Mouse (Mus musculus): ENCODE measurements at regions not wholly inside any gene's neighbourhood (a gene's known extent, or its start where the extent isn't known, plus 50 kb on each side); places are given as distances from the start of the nearest gene placed in this dataset.
"Not testable (repeated sequence)": the region's sequence is repeated elsewhere in the genome, so short reads cannot be mapped to it uniquely, and the experiment has no call there.

DNA sequence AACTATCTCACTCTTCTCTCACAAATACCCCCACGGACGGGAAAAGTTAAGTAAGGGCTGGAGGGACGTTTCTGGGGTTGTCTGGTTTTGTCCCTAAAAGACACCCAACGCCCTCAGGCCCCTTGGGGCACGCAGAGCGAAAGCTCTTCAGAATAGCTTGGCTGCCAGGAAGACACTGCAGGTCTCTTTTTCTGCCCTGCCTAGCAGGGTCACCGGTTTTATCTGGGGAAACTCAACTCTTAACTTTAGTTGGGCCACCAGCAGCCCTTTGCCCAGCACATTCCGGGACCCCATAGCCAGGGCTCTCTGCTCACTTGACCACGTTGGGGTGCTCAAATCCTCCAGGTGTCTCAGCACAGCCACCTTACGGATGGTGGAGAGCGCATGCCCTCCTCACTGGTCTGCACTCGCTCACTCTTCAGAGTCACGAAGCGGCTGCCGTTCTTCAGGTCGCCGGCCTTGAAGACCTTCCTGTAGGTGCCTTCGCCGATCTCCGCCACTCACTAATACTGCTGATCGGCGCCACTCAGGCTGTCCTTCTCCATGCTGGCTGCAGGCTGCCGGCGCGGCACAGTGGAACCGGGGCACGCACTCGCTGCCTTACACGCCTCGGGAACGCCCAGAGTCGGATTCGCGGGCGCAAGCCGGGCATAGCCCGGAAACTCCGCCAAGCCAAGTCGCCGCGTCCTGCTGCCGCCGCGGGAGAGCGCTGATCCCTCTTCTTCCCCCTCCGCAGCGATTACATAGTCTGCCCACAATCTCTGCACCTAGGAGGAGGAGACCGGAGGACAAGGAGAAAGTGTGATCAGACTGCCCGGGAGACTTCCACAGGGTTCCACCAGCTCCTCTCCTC, 83.0 kb downstream of the Ulbp1 start:
- DNase-seq (ENCODE audit: low read depth, low spot score), result no peak

DNA sequence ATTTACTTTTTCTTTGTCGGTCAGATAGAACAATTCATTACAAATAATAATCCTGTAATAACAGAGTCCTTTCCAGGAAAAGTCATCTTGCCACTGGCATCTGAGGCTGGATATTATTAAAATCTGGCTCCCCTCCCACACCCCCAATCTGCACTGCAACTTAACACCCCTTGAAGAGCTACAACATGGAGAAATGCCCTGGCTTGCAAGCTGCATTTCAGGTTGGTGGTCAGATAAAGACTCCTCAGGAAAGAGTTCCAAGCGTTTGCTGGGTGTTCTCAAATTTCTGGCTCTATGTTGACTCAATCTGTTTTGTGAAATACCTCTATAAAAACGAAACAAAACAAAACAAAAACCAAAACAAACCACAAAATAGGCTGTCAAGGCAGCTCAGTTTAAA, 114.6 kb downstream of the Ulbp1 start:
- not testable (repeated sequence) for DNase-seq (ENCODE audit: low read depth, low spot score)

DNA sequence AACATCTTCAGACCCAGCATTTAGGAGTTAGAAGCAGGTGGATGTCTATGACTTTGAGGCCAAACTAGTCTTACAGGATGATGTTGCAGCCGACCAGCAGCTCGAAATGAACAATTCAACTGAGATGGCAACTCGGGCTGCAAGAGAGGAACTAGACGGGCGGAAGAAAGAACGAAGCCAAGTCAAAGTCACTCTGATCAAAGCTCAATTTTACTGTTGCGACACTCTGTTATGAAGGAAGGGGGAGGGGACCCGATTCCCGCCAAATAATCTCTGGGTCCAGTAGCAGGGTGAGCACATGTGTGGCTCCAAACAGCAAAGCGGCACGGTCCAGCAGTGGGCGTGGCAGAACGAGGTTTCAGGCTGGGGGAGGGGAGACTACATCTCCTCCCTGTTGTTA, 129.1 kb downstream of the Ulbp1 start:
- not testable (repeated sequence) for DNase-seq (ENCODE audit: low read depth, low spot score)

DNA sequence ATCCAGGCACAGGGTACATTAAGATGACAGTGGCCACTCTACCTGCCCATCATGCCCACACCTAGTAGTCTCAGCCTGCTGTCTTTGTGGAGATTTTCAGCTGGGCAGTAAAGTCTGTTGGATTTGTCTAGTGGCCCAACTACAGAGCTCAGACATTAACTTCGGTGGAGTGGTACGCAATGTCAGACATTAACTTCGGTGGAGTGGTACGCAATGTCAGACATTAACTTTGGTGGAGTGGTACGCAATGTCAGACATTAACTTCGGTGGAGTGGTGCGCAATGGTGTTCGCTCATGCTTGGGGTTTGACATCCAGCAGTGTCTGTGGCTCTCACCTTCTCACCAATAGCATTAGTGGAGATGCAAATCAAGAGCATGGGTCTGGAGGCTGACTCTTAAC, 129.7 kb downstream of the Ulbp1 start:
- not testable (repeated sequence) for DNase-seq (ENCODE audit: low read depth, low spot score)

DNA sequence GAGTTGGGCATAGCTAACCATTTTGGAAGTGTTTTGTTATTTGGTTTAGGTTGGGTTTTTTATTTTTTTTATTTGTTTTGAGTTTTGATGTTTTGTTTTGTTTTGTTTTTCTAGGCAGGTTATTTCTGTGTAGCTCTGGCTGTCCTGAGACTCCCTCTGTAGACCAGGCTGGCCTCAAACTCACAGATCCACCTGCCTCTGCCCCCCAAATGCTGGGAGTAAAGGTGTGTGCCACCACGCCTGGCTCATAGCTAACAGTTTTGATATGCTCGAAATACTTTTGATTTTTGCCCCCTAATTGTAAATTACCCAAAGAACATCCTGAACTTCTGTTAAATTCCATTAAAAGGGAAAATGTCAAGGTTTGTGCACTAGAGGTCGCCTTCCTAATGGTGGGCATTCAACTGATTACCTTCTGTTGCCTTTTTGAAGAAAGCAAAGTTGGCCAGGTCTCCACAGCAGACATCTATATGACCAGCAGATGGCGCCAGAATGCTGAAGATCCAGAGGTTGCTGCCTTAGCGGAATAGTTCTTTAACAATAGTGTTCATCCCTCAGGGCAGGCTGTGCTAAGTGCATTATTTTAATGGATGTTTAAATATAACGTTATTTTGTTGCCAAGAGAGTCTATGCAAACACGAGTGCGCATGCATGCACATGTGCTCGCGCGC, 121.2 kb upstream of the Cnksr3 start:
- peak; percentile 12 for DNase-seq (ENCODE audit: low read depth, low spot score)

DNA sequence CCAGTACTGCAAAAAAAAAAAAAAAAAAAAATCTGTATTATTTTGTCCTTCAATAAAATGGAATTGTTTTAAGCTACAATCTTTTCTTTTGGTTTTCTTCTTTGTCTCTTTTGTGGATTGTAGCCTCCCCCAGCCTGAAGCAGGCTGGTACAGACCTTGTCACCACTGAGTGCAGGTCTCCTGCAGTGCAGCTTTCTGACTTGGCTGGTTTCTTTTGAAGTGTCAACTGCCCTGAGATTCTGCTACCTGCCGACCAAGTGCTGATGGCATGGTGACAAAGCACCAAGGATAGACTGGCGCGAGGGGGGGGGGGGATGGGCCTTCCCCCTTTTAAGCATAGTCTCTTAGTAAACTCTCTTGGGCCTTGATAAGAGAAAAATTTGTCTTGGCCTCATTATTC, 116.2 kb upstream of the Cnksr3 start:
- no peak for DNase-seq (ENCODE audit: low read depth, low spot score)

DNA sequence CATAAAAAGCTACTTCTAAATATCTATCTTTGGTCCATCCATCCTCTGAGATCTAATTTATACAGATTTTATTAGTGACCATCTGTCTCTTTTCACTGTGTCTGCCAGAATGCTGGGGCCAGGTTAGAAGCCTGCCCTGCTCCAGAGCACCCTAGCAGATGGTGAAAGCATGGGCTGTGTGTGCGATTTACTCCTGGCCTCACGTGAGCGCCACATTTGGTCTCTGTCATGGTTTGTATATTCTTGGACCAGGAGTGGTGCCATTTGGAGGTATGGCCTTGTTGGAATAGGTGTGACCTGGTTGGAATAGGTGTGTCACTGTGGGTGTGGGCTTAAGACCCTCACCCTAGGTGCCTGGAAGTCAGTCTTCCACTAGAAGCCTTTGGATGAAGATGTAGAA, 115.0 kb upstream of the Cnksr3 start:
- DNase-seq (ENCODE audit: low read depth, low spot score), result not testable (repeated sequence)

DNA sequence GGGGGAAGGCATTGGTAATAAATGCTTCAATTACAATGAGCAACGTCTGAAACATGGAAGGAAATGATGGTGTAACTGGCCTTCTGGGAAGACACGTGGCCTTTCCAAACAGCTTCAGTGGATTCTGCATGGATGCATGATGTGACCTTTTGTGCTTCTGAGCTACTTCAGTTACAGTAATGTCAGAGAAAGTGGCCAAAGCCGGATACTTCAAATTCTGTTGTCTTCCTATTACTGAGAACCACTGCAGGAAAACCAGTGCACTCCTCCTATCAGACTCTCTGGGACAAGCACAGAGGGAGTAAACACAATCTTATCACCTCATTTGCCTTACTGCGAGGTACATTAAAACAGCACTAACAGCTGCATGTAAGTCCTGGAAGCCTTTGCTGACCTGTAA, 113.0 kb upstream of the Cnksr3 start:
- DNase-seq (ENCODE audit: low read depth, low spot score), result no peak

DNA sequence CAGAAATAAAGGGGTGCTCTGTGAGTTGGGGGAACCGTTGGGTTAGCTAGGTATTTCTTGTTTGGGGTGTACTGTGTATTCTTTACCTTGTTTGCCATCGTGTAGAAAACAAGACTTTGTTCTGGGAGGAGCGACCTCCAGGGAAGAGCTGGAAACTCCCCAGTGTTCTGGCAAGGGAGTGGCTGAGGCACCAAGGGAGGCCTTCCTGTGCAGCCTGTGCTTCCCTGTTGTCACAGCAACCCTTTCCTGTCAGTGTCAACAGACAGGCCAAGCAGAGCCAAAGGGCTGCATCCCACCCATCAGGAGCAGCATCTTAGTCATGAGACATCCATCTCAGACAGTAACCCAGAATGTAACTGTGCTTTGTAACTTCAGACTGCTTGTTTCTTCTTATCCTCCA, 111.2 kb upstream of the Cnksr3 start:
- DNase-seq (ENCODE audit: low read depth, low spot score), result no peak

DNA sequence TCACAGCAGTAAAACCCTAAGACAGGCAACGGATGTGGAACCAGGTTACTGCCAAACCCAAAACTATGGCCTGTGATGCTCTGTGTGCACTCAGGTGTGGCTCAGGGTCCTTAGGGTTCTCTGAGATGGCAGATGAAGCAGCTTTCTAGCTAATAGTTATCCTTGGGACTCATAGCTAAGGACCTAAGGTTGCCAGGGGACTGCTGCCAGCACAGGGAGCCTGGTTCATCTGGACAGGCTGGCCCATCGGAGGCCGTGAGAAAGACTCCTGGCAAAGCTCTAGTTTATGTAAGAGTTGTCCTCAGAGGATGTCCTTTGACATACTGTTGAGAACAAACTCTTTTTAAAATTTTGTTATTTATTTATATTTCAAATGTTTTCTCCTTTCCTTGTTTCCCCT, 97.9 kb upstream of the Cnksr3 start:
- no peak for DNase-seq (ENCODE audit: low read depth, low spot score)

DNA sequence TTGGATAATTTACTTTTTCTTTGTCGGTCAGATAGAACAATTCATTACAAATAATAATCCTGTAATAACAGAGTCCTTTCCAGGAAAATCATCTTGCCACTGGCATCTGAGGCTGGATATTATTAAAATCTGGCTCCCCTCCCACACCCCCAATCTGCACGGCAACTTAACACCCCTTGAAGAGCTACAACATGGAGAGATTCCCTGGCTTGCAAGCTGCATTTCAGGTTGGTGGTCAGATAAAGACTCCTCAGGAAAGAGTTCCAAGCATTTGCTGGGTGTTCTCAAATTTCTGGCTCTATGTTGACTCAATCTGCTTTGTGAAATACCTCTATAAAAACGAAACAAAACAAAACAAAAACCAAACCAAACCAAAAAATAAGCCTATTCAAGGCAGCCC, 93.8 kb upstream of the Cnksr3 start:
- DNase-seq (ENCODE audit: low read depth, low spot score), result not testable (repeated sequence)

DNA sequence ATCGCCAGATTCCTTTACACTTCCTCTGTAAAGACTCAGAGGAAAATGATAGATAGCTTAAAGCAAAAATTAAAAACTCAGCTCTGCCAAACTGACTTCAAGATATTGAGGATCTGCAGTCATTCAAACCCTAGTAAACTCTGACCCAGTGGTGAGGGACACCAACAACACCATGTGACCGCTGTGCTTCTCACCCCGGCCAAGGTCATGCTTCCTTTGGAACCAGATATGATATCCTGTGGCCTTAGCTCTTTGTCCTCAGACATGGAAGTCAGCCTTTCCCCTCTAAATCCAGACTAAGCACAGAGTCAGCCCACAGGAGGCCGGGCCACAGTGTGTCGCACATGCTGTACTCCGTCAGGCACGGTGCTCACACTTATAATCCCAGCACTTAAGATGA, 86.3 kb upstream of the Cnksr3 start:
- no peak for DNase-seq (ENCODE audit: low read depth, low spot score)

DNA sequence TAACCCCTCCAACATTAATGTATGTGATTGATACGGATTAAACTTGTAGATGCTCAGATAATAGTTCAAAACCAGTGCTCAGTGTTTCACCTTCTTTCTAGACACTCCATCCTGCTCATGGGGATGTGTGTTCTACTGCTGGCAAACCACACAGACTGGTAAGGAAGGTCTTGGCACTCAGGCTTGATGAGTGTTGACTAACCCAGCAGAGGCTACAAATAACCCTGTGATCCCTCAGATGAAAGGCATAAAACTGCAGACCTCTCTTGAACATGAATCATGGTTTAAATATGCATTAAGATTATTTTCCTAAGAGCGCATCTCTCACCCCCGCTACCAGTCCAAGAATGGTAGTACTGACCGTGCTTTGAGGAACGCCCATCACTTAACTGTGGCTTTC, 83.9 kb upstream of the Cnksr3 start:
- DNase-seq (ENCODE audit: low read depth, low spot score), result no peak

DNA sequence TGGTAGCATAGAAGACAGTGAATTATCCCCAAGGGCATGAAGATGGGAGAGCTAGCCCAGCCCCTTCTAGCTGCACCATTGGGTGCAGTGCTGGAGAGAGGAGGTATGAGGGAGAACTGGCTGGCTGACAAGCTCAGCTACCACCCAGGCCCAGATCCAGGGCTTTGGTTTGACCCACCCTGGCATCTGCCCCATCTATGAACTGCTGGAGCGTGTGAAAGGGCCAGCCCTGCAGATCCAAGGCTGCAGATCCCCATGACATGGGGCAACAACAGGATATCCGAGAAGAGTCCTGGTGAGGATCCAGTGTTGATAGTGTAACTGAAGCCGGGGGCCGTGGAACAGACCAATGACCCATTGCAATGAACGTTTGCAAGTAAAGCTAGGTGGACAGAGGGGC, 81.2 kb upstream of the Cnksr3 start:
- no peak for DNase-seq (ENCODE audit: low read depth, low spot score)

DNA sequence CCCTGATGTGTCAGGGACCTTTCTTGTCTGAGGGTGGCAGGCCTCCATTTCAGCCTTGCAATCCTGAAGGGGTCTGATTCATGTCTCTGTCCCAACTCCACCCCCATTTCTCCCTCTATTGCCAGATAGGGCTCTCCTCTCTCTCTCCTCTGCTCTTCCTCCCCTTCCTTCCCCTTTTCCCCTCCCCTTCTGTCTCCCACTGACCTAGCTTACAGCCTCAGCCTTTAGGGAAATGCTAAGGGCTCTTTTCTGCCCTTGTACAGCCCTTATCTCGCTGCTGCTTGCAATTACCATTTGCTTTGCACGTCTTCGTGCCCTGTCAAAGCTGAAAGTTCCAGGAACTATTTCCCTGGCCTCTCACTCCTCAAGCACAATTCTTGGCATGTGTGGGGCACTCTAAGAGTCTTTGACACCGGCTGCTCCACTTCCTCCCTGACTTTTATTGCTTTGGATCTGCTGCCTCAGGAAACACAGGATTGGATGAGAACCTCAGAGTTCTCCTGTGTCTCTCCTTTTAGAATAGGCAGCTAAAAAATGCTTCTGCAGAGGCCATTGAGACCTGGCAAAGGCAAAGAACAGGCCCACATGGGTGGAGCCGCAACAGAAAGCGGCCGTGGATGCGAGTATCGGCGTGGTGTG, 77.9 kb upstream of the Cnksr3 start:
- no peak for DNase-seq (ENCODE audit: low read depth, low spot score)

DNA sequence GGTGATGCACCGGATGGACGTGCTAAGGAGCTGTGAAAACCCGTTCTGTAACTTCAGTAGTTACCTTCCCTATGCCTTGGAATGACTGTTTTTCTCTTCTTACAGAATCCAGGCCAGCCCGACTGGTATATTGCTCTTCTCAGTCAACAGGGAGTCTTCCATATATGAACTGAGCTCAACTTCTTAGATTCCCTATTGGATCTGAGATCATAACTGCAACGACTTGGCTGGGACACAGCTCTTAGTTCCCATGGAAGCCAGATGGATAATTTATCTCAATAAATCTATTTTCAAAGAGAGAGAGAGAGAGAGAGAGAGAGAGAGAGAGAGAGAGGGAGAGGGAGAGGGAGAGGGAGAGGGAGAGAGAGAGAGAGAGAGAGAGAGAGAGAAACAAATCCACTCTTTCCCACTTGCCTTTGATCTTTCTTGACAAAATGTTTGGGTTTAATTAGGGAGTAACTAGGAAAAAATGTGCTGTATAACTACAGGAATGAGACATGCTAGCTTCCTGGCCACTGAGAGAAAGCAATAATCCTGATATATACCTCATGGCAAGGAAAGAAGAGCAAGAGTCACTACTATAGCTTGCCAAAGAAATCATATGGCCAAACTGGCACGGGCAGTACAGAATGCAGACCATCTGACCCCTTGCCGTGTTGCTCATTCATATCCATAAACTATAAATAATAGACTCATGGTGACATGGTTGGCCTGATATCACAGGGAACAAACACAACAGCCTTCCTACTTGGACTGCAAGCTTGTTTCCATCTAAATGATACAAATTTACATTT, 73.3 kb upstream of the Cnksr3 start:
- no peak for DNase-seq (ENCODE audit: low read depth, low spot score)

DNA sequence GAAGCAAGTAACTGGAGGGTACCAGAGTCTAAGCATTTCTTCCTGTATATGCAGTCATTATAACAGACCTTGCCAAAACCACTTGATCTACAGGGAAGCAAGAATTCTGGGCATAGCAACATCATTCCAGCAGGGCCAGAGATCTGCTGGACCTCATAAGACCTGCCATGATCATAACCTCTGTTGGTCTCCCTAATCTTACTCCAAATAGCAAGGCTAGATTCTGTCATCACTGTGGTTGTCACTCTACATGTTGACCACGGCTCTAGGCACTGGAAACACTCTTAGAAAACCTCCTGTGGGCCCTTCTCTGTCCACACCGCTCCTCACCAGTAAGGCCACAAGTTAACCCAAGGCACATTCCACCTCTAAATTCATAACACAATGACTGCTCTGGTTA, 68.4 kb upstream of the Cnksr3 start:
- no peak for DNase-seq (ENCODE audit: low read depth, low spot score)

DNA sequence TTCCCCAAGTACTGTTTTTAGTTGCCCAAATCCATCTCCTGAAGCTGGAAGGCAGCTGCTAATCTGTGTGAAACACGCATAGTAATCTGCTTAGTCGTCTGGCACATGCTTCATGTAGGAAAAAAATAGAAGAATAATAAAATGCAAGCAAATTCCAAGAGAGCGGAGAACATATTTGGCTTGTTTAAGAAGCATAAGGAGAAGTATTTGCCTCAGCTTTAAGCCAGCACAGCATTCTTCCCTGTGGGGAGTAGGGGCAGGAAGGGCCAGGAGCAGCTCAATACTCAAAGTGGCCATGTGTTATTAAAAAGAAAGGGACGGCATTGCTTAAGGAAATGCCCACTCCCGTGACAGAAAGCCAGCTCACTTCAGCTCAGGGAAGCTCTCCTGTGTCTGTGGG, 66.8 kb upstream of the Cnksr3 start:
- DNase-seq (ENCODE audit: low read depth, low spot score), result no peak

DNA sequence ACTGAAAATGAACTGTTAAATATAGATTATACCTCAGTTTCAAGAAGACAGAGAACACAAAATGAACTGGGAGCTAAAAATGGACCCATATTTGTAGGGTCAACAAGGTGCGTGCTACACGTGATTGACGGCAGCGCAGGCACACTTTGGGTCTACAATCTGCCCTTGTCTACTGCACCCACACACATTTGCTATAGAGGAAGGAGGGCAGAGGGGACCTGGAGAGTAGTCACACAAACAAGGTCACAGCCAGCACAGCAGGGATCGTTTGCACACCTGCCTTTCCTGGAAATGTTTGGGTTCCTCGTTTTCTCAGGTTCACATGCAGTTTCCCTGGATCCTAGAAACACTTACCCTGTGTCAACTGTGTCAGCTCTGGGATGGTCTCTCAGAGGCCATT, 63.3 kb upstream of the Cnksr3 start:
- no peak for DNase-seq (ENCODE audit: low read depth, low spot score)

DNA sequence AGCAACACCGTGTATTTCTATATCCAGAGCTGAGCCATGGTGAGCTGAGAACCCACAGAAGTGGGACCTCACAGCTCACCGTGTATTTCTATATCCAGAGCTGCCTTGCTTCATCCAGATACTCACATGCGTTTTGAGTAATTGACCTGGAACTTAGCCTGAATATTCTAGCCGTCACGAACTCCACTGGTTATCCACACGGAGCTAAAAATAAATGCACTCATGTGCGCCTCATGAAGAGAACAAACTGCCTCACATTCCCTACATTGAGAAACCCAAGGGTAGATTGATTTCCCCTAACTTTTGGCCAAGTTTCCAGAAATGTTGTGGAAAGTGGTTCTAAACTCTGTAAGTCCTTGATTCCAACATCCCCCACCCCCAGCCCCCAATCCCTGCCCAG, 62.4 kb upstream of the Cnksr3 start:
- DNase-seq (ENCODE audit: low read depth, low spot score), result no peak

DNA sequence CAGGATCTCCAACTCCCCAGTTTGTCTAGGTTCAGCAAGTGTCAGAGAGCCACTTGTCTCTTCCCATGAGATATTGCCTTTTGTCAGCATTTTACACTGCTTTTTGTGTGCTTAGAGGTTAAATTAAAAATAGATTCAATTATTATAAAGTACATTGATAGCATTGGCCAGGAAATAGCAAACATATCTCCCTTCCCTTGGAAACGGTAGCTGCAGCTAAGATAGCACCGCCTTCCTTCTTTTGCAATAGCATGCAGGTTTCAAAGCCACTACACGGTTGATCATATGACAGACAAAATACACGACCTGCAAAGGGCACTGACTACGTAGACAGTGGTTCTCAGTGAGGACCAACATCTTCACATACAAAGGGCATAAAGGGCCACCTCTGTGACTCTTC, 59.1 kb upstream of the Cnksr3 start:
- no peak for DNase-seq (ENCODE audit: low read depth, low spot score)

Measured in c-Kit-negative CD71-positive TER-119-positive erythroid progenitor cells, embryonic 14.5 days (primary cell).